24 mouse cellular contexts compared by ENCODE assay signal in the genomic region with DNA sequence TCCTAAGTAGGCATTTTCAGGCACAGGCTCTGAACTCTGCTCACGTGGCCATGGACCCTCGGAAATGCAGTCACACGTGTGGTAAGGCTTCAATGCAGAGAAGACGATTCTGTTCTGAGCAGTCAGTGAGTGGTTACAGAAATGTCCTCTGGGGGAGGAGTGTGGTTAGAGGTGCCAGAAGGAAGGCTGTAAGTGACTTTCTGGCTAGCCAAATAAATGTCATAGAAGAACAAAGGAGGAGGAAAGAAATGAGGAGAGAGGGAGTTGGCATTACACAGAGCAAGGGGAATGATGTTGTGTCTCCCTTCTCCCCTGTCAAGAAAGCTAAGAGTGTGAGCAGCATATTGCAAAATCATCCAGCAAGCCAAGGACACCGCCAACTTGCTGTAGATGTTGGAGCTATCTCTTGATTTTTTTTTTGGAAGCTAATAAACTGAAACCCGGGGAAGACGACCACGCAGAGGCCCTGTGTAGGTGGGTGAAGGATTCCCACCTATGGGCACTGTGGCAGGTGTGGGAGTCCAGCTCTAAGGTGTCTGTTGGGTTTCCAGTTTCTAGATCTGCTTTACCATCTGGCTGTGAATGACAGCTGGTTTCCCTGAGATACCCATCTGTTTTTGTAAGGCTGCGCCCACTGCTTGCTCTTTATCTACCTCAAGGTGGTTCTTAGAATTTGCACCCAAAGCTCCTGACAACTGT. TPM values are rescaled to one million over a fixed set of nuclear protein-coding genes. Genes with fewer than 3 reads are reported as not detected.
DNase-seq lines count a peak whose midpoint lies in the region; ATAC-seq and TF ChIP-seq lines count a peak whose summit lies in the region.
"Had no signal": no experiment of that assay in that cellular context is flagged by ENCODE, and none has a peak within 500 bp of the region (broad histone marks: within the 10 kb centered on the region; RNA-seq: fewer than 3 reads in every experiment).

No protein-coding gene starts in this region.

- no peaks in the 10 kb centered on the region for H3K4me1 ChIP-seq in hindbrain, postnatal 0 days (ENCODE audit: insufficient read depth, low read length)
- H3K4me1 ChIP-seq: embryonic facial prominence, embryonic 15.5 days; forebrain, embryonic 10.5 days; neural tube, embryonic 12.5 days had no signal

- no peak for ATAC-seq in hindbrain, postnatal 0 days

- 88% methylated on average over 9 of the region's 9 CpGs for WGBS in hindbrain, postnatal 0 days

- no peaks in the 10 kb centered on the region for H3K36me3 ChIP-seq in hindbrain, postnatal 0 days (ENCODE audit: insufficient read depth, low read length)
- H3K36me3 ChIP-seq: embryonic facial prominence, embryonic 15.5 days; forebrain, embryonic 10.5 days; neural tube, embryonic 12.5 days had no signal

- H3K4me2 ChIP-seq in hindbrain, postnatal 0 days (ENCODE audit: low read depth, low read length), result no peak overlapping the region
- H3K4me2 ChIP-seq: embryonic facial prominence, embryonic 15.5 days; heart, embryonic 11.5 days; midbrain, embryonic 11.5 days; neural tube, embryonic 12.5 days had no signal

- no peak for TF ChIP-seq CTCF in hindbrain, postnatal 0 days (IDR thresholded peaks at IDR 0.05; ENCODE audit: low read depth)

- H3K9ac ChIP-seq in hindbrain, postnatal 0 days (replicated peaks; ENCODE audit: low read length), result no peak overlapping the region
- H3K9ac ChIP-seq: embryonic facial prominence, embryonic 15.5 days; neural tube, embryonic 12.5 days had no signal

- H3K9me3 ChIP-seq in hindbrain, postnatal 0 days (ENCODE audit: low read length), result no peaks in the 10 kb centered on the region
- H3K9me3 ChIP-seq: neural tube, embryonic 12.5 days had no signal

- DNase-seq in layer of hippocampus, adult 9-11 months, result peak; percentile 33
- no peak for DNase-seq in layer of hippocampus, postnatal 25 days (ENCODE audit: extremely low spot score in 1 of 2, low spot score in 1 of 2)
- peak; percentile 85 for DNase-seq in right cerebral cortex, adult 18-20 months
- DNase-seq in right cerebral cortex, postnatal 4 days, result no peak
- DNase-seq in left cerebral cortex, adult 9 months (ENCODE audit: low spot score in 2 of 2), result peak; percentile 44 to 76
- DNase-seq in urinary bladder, postnatal 10 days (ENCODE audit: low spot score), result no peak
- no peak for DNase-seq in hindbrain, postnatal 0 days (ENCODE audit: low spot score)
- no peak for DNase-seq in T-cell, adult 2 months (ENCODE audit: low spot score)
- DNase-seq: adrenal gland, postnatal 36 days; cerebellum, adult 9-11 months; heart, postnatal 36 days; kidney, adult 18-20 months; kidney, postnatal 14 days; thymus, postnatal 36 days had no signal

- H3K27me3 ChIP-seq in hindbrain, postnatal 0 days (ENCODE audit: insufficient read depth, low read length), result no peaks in the 10 kb centered on the region
- H3K27me3 ChIP-seq: embryonic facial prominence, embryonic 15.5 days; neural tube, embryonic 12.5 days had no signal

- no peak overlapping the region for H3K27ac ChIP-seq in hindbrain, postnatal 0 days
- H3K27ac ChIP-seq: embryonic facial prominence, embryonic 15.5 days; forebrain, embryonic 10.5 days; macrophage; neural tube, embryonic 12.5 days had no signal

- no peak overlapping the region for H3K4me3 ChIP-seq in hindbrain, postnatal 0 days (ENCODE audit: low read length)
- H3K4me3 ChIP-seq: embryonic facial prominence, embryonic 15.5 days; forebrain, embryonic 10.5 days; neural tube, embryonic 12.5 days had no signal

RNA-seq across cellular contexts. Expression of gene Gm21750, which starts 48.5 kb away (rescaled TPM):
- total RNA-seq in layer of hippocampus, postnatal 25 days (2021), result not detected
- not detected in 2 replicates for total RNA-seq in hindbrain, postnatal 0 days (2014; rRNA removed)
- not detected in 2 replicates for polyA plus RNA-seq in hindbrain, postnatal 0 days (2015; fragmentation: Nextera tagmentation; extraction: Ambion mirVana)
- total RNA-seq: adrenal gland, postnatal 36 days; gastrocnemius, postnatal 4 days; heart, postnatal 36 days; layer of hippocampus, postnatal 36 days; liver, adult 2 months; monocyte, adult 5-6 weeks had no signal
- polyA plus RNA-seq: embryonic facial prominence, embryonic 15.5 days; forebrain, embryonic 10.5 days; heart, embryonic 11.5 days; liver, adult 2 months; macrophage; midbrain, embryonic 11.5 days; neural tube, embryonic 12.5 days had no signal

Comparison
In these comparisons a context has a peak if more than half of its experiments do, and no peak if none do; other contexts are left out.
1. DNase-seq: peak in layer of hippocampus, adult 9-11 months (single experiment), right cerebral cortex, adult 18-20 months (single experiment) and left cerebral cortex, adult 9 months (2 of 2); none in layer of hippocampus, postnatal 25 days (0 of 2), right cerebral cortex, postnatal 4 days (single experiment), urinary bladder, postnatal 10 days (single experiment), hindbrain, postnatal 0 days (single experiment) and T-cell, adult 2 months (single experiment).